Mouse (Mus musculus) cerebellum, adult 2 months (tissue): ENCODE measurements at regions not wholly inside any gene's neighbourhood (a gene's known extent, or its start where the extent isn't known, plus 50 kb on each side); places are given as distances from the start of the nearest gene placed in this dataset.
A peak's percentile ranks its signal among the peaks of the same experiment; 100 is the strongest.

Experiments
- DNase-seq, 2 experiments: peaks; one replicate each; pipeline ENCODE4 v3.0.0; 2021
- H3K27ac ChIP-seq: fragments of 200-500 bp; 2 replicates; pipeline ENCODE4 v1.5.1; 2012; ENCODE audit warnings: low read length, control low read depth, inconsistent platforms; ENCODE audit not compliant: insufficient read depth
- H3K27me3 ChIP-seq: fragments of 200-500 bp; 2 replicates; pipeline ENCODE4 v1.6.1; 2012; ENCODE audit warnings: inconsistent platforms, mild to moderate bottlenecking, low read length, moderate library complexity; ENCODE audit not compliant: control insufficient read depth, insufficient read depth
- H3K4me1 ChIP-seq: fragments of 200-500 bp; 2 replicates; pipeline ENCODE4 v1.6.1; 2011; ENCODE audit warnings: low read length; ENCODE audit not compliant: control insufficient read depth, insufficient read depth
- H3K4me3 ChIP-seq: fragments of 200-500 bp; replicated peaks from 2 replicates; pipeline ENCODE3; 2011; ENCODE audit warnings: mild to moderate bottlenecking, low read depth, low read length, control low read depth; ENCODE audit not compliant: insufficient read depth
- CTCF ChIP-seq: fragments of 200-500 bp; IDR thresholded peaks from 2 replicates; pipeline ENCODE4 v1.5.1; 2011; ENCODE audit warnings: low read depth, mild to moderate bottlenecking, control low read depth, low read length, moderate library complexity, borderline replicate concordance; ENCODE audit not compliant: insufficient read depth
- POLR2A ChIP-seq: fragments of 200-500 bp; IDR thresholded peaks from 2 replicates; pipeline ENCODE4 v1.6.1; 2011; ENCODE audit warnings: low read length, control low read depth, borderline replicate concordance; ENCODE audit not compliant: insufficient read depth
- WGBS: fragments of 180-500 bp; shearing (Covaris S2); methylation state at CpG from one replicate; pipeline ENCODE4 v1.1.7; 2018; 5-methylcytosine and 5-hydroxymethylcytosine counted together

DNA sequence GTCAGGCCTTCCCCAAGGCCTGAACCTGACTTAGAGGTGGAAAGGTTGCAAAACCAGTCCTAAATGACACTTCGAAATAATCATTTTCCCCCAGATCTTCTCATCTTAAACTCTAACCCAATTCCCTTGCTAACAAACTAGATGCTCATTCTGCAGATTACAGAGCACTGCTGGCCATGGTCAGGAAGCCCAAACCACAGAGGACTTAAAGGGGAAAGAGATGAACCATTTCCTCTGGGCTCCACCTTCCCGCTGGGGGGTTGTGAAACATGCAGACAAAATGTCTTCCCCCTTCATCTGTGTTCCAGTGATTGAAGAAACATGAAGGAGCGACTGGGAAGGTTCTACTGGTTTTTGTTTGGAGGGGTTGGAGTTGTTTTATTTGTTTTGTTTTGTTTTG is 181.4 kb downstream of the Dhx15 start:
- DNase-seq = no peak
- WGBS = 92% methylated on average over 3 of the region's 3 CpGs
- H3K27me3 ChIP-seq = no peaks in the 10 kb centered on the region

DNA sequence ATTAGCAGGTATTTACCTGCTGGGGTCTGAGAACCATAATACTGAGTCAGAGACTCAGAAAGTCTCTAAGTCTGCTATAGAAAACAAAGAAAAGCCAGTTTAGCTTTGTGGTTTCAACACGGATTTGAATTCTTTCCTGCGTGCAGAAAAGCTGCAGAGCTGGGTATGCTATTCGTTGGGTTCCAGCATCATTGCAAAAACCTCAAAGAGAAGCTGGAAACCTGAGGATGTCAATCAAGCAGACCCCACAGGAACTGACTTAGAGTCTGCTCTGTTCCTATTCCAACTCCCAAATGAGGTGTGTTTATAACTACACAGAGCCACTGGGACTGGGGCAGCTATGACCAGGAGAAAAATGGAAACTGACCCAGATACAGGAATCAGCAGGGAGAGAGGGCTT is 183.5 kb downstream of the Dhx15 start:
- TF ChIP-seq POLR2A (no peak), CTCF (no peak)
- 84% methylated on average over 3 of the region's 3 CpGs for WGBS
- H3K27ac ChIP-seq = no peak overlapping the region
- no peaks in the 10 kb centered on the region; the same call in 1 of the 2 replicates for H3K4me1 ChIP-seq
- H3K27me3 ChIP-seq = no peaks in the 10 kb centered on the region
- H3K4me3 ChIP-seq = no peak overlapping the region
- DNase-seq = no peak

More for the DNA sequence above, 181.4 kb downstream of the Dhx15 start:
- Histone ChIP-seq H3K4me1 (no peaks in the 10 kb centered on the region; the same call in 1 of the 2 replicates), H3K4me3 (no peak overlapping the region), H3K27ac (no peak overlapping the region)
- TF ChIP-seq POLR2A = no peak
- no peak for TF ChIP-seq CTCF

DNA sequence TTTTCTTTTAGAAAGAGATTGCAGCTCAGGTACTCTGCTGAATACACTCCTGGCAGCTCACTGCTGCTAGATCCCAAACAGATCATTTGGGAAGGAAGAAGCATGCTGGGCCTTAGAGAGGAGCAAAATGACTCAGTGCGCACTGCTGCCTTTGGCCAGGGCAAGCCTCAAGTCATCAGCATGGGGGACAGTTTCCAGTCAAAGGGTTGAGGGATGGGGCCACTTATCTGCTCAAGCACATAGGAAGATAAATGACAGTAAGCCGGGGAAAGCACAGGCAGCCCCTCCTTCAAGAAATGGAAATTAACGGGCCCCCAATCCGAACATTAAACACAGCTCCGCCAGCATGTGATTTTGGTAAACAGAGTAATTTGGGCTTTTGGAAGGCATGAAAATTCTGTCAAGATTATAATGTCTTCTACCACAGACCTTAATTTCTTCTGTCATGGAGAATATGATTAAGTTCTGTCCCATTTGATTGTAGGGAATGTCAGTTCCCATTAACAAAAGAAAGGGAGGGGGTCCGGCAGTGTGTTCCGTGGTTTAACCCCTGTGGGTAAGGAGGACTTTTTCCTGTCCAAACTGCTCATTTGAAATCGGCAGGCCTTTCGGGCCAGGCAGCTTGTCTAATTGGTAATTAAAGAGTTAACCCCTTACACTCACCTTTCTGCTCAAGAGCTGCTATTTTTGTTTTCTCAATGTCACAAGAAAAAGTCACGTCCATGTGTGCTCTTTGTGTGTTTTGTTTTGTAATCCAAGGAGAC is 199.3 kb downstream of the Dhx15 start:
- peak in 1 of 2 experiments; percentile 32 for DNase-seq
- Histone ChIP-seq H3K4me1 (no peaks in the 10 kb centered on the region), H3K27ac (no peak overlapping the region), H3K27me3 (no peaks in the 10 kb centered on the region), H3K4me3 (no peak overlapping the region)
- WGBS = 53% methylated on average over 10 of the region's 10 CpGs
- TF ChIP-seq POLR2A (no peak), CTCF (no peak)

DNA sequence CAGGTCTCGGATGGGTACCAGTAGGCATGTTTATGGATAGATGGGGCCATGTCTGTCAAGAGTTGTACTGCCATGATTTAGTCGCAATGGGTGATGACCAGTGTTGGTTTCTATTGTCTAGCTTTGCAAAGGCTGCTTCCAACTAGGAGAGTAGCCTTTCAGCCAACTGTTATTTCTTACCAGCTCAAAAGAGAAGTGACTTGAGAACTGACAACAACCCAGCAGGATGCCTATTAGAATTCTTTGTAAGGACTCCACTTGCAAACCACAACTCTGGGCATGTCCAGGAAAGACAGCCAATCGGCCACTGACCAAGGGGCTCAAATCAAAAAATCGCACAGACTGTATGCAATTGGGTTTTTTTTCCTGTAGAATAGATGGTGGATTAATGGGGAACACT is 200.9 kb downstream of the Dhx15 start:
- peak in 1 of 2 experiments; percentile 15 for DNase-seq
- Histone ChIP-seq H3K4me3 (no peak overlapping the region), H3K27ac (no peak overlapping the region), H3K27me3 (no peaks in the 10 kb centered on the region), H3K4me1 (no peaks in the 10 kb centered on the region)
- TF ChIP-seq POLR2A (no peak), CTCF (no peak)
- 74% methylated on average over 4 of the region's 4 CpGs for WGBS

DNA sequence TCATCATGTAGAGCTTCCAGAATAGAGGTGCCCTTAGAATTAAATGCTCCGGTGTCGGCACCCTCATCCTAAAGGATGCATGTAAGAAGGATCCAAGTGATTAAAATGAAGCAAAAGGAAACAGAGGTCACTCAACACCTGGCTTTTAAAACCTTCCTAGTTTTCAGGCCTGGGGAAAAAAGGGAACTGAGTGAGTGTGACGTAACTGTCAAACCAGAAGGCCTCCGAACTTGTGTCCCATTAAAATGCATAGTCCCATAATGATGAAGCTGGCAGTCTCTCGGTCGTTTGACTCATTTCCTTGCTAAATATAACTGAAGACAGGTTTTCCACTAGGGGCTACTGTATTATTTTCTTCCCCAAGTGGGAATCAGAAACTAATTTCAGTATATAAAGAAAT is 201.4 kb downstream of the Dhx15 start:
- Histone ChIP-seq H3K27ac (no peak overlapping the region), H3K4me1 (no peaks in the 10 kb centered on the region), H3K4me3 (no peak overlapping the region), H3K27me3 (no peaks in the 10 kb centered on the region)
- no peak for DNase-seq
- WGBS = 87% methylated on average over 6 of the region's 6 CpGs
- TF ChIP-seq POLR2A = no peak
- TF ChIP-seq CTCF = no peak

DNA sequence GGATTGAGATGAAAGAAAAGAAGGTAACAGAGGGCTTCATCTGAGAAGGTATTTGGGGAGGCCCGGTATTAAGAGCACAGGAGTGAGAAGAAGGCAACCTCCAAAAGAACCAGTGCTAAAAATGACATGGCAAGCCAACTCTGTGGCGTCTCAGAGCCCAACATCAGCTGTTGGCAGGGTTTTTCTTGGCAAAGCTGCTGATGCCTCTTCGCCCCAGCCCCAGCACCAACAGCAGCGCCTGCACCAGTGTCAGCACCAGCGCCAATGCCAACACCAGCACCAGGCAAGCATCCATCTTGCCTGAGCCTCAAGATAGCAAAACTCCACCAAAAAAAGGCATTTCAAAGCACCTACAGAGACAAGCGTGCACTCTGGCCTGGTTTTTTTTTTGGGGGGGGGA is 205.3 kb downstream of the Dhx15 start:
- H3K27ac ChIP-seq = no peak overlapping the region
- H3K4me1 ChIP-seq = no peaks in the 10 kb centered on the region
- no peak for DNase-seq
- 59% methylated on average over 6 of the region's 6 CpGs for WGBS
- no peaks in the 10 kb centered on the region for H3K27me3 ChIP-seq
- TF ChIP-seq POLR2A (no peak), CTCF (no peak)
- H3K4me3 ChIP-seq = no peak overlapping the region

DNA sequence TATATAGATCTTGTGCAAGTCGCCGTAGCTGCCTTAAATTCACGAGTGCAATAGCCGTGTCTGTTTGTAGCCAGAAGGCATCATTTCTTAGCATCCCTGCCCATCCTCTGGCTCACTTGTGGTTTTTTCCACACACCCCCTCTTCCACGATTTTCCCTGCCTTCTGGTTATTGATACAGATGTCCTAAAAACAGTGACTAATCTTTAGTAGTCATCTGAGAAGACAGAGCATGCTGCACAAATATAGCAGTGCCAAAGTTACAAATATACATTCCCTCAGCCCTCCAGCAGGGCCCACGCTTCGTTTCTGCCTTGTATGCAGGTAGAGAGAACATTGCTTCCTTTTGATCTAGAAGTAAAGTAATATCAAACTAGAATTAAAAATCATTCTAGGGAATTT is 207.5 kb downstream of the Dhx15 start:
- H3K27me3 ChIP-seq = no peaks in the 10 kb centered on the region
- WGBS = 94% methylated on average over 7 of the region's 7 CpGs
- H3K27ac ChIP-seq = no peak overlapping the region
- TF ChIP-seq CTCF = no peak
- no peak for TF ChIP-seq POLR2A
- no peak overlapping the region for H3K4me3 ChIP-seq
- no peak for DNase-seq
- no peaks in the 10 kb centered on the region for H3K4me1 ChIP-seq

DNA sequence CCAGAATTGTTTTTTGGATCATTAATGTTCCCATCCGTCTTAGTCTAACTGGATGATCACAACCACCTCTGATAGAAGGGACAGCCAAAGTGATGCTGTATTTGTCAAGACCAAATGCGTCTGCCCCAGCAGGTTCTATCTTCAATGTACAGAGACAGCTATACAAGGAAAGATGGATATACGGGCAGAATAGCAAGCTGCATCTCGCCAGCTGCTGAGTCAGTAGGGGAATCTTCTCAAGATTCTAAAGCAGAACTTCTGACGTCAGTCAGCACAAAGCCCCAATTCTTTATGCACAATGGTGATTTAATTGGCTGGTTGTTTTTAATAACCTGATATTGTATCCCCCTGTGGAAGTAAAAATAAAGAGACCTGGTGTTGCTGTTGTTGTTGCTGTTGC is 209.4 kb downstream of the Dhx15 start:
- WGBS = 77% methylated on average over 5 of the region's 5 CpGs
- no peak for TF ChIP-seq POLR2A
- no peak for TF ChIP-seq CTCF
- Histone ChIP-seq H3K4me3 (no peak overlapping the region), H3K4me1 (no peaks in the 10 kb centered on the region), H3K27ac (no peak overlapping the region), H3K27me3 (no peaks in the 10 kb centered on the region)
- no peak for DNase-seq
